Mouse (Mus musculus) megakaryocyte-erythroid progenitor cell, adult 5-6 weeks (primary cell): Measurements from ENCODE around the gene Sorcs1. TPM values are rescaled to one million over a fixed set of nuclear protein-coding genes. Genes with fewer than 3 reads are reported as not detected.

Experiments used
- ATAC-seq: replicated peaks from 2 replicates; pipeline ENCODE4 v1.8.0; 2016; ENCODE audit warnings: mild to moderate bottlenecking, inconsistent platforms; ENCODE audit not compliant: severe bottlenecking, poor library complexity, low FRiP score, low TSS enrichment
- total RNA-seq, 2 experiments: library from RNA; stranded (forward) in 1 of 2; stranded (reverse) in 1 of 2; fragments of 200-1000, 215-1000 nt in 1 of 2; fragments of >200 nt in 1 of 2; fragmentation: Nextera tagmentation in 1 of 2; gene quantifications; 2 replicates each; pipeline ENCODE4 v1.2.3; 2014 to 2017

Sorcs1 gene
- not detected in 2 replicates for total RNA-seq (2014; fragmentation: Nextera tagmentation)
- not detected in 2 replicates for total RNA-seq (2017)

DNA sequence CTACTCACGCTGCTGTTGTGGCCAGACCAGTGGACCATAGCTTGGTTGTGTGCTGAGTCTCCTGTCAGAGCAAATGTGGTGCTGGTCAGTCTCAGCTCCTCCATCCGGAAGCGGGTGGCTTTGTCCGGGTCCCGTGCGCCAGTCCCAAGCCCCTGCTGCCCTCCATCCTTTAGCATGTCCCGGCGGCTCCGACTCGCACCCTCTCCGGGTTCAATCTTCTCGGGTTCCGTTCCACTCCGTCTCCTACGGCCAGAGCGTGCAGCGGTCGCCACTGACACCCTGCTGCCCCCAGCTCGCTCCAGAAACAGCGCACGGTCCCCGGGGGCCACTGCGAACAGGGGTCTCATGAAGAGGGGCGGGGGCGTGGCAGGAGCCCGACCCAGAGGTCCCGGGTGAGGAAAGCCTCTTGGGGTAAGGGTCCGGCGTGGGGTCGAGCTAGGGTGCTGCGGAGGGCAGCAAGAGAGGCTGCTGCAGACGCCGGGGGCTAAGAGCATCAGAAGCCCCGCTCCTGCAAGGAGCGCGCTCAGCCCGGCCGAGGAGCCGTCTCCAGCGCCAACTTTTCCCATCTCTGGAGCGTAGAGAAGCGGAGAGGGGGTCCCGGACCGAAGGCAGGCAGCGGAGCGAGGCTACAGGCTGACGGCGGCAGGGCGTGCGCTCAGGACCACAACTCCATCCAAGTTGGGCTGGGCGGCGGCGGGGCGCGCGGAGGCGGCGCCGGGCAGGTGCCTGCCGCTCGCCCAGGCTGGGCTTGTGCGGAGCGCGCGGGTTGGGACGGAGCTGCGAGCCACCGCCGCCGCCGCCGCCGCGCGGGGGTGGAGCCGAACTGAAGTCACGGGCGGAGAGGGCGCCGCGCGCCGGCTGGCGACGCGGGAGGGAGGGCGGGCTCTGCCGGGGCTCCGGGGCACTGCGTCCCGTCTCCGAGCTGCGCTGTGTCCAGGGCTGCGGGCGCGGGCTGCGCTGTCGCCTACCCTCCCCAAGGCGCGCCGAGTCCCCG, at the start of gene Sorcs1:
TSS of gene Sorcs1 (minus strand) at position 744 of the 994 bp plus-strand sequence.
- no peak for ATAC-seq

GRCm38 (mm10) chr19:50683277-50683676, 4.8 kb upstream of the Sorcs1 start:
- ATAC-seq, result no peak

DNA sequence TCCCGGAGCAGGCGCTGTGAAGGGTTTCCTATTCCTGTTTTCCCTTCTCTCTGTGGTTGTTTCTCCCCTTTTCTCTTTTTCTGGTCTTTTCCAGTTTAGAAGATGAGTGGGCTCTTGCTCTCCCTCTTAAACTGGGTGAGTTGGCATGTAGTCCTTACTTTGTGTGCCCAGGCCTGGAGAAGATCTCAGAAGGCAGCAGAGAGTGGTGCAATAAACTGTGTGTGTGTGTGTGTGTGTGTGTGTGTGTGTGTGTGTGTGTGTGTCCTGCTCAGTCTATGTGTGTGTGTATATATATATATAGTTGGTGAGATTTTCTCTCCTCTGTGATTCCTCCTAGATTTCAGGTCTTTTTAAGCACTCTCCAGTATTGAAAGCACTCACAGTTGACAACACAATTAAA, 500 bp upstream of the Sorcs1 start:
- ATAC-seq, result no peak

DNA sequence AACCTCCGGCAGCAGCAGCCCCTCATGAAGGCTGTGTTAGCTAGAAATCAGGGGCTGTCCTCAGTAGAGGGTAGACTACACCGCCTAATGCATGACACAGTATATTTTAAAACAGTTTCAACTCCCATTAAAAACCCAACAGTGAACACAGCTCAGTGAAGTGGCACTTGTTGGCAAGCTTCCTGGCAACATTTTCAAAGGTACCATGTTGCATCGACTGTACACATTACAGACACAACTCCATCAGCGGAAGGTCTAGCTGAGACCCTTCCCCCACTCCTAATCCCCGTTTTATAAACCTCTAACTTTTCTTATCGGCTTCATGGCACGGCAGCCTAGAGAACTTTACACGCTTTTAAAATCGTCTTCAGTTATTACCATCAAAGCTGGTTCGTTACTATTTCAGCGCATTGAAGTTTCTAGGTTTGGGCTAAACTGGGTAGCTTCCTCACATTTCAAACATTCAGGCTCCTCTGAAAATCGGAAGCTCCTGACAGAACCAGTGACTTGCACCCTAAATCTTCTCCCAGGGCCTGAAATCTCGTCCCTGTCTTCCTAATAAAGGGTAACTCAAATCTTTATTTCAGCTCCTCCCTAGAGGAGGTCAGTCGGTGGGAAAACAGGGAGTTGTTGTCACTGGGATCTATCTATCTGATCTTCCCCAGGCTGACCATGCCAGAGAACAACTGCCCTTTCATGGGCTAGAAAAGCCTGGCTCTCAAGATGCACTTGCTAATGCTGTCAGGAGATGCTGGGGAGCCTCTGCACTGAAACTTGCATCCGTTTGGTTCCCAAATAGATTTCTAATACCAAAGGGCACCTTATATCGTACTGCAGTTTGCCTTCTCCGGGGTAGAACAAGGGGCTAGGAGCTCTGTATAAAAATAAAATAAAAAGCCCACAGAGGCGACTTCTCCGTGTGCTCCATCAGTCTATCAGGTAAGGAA, 1.6 kb downstream of the Sorcs1 start:
- ATAC-seq, result no peak

- no peak for ATAC-seq
Observed at GRCm38 (mm10) chr19:50674921-50675320, 3.5 kb downstream of the Sorcs1 start.

DNA sequence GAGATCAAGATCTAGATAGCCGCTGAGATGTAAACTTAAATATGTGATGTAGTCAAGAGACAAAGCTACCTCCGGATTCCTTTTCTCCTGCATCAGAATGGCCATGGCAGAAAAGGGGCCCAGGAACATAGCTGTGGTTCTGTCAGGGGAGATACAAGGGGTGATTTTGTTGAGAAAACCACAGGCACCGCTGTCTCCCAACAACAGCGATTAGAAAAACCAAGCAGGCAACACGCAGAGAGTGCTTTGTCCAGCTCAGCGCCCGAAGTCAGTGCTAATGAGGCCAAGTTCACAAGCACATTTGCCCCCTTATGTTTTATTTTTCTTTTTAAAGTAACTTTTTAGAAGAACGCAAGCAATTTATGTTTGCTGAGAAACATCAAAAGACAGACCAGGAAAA, 10.9 kb downstream of the Sorcs1 start:
- no peak for ATAC-seq

DNA sequence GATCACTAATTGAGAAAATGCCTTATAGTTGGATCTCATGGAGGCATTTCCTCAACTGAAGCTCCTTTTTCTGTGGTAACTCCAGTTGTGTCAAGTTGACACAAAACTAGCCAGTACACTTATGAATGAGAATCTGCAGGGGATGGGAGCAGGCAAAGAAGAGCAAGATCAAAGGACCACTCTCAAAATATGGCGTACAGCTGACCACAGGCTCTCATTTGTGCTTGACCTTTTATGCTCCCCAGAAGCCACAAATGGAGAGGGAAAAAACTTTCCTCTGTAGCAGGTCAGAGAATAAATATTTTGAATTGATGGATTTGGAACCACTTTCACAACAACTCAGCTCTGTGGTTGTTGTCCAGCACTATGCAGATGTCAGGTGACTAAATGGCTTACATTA, 14.1 kb downstream of the Sorcs1 start:
- no peak for ATAC-seq

DNA sequence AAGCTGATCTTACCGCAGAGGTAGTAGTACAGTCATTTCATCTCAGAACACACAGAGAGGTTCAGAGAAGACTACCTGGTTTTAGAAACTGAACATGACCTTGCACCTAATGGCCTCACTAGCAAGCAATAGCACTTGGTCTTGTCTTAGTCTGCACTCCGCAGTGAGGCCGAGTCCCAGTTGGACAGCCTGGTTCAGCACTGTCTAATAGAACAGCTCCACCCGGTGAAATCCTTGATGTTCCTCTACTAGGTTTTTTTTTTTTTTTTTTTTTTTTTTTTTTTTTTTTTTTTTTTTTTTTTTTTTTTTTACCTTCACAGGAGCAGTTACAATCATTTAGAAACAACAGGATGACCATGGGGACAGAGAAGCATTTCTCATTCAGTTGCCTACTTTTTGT, 19.3 kb downstream of the Sorcs1 start:
- ATAC-seq, result no peak

GRCm38 (mm10) chr19:50652750-50653149, 25.7 kb downstream of the Sorcs1 start:
- no peak for ATAC-seq

- no peak for ATAC-seq
Observed at GRCm38 (mm10) chr19:50643836-50644235, 34.6 kb downstream of the Sorcs1 start.

DNA sequence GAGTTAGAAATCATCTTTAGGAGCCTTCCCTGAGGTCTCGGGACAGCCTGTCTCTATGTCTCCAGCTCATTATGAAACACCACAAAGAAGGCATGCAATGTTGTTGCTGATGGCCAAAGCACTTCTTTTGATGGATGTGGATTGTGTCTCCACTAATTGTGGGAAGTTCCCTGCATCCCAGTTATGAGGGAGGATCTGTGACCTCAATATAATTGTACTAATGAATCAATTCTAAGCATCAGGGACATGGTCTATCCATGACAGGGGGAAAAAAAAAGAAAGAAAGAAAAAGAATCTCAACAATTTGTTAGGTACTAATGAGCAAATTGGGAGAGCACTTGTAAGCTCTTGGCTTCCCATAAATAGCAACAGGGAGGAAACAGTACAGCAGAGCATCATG, 36.3 kb downstream of the Sorcs1 start:
- no peak for ATAC-seq

DNA sequence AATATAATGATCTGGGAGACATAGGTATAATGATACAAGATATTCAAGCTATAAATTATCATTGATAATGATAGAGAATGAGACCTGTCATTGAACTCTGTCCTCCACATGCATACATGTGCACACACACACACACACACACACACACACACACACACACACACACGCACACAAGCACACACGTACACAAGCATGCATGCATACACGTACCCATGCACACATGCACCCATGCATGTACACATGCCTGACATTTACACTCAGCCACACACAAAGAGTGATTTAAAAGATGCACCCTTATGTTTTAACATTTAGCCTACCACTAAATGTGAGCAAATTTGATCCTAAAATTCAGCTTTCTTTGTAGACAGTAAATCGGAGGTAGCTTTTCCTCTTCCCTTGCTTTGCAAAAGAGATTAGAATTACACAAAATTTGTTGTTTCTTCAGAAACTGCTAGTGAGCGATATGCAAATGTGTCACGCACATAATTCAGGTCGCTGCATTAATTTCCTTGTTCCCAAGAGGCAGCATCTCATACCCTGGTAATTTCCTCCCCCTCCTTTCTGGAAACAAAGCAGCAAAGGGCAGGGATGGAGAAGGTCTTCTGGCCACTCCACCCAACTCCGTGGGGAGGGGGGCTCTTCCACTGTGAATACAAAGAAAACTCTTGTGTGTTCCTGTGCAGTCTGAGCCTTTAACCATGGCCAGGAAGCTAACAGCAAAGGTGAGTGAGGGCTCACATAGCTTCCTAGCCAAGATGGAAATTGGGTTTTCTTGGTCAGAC, 38.0 kb downstream of the Sorcs1 start:
- no peak for ATAC-seq

DNA sequence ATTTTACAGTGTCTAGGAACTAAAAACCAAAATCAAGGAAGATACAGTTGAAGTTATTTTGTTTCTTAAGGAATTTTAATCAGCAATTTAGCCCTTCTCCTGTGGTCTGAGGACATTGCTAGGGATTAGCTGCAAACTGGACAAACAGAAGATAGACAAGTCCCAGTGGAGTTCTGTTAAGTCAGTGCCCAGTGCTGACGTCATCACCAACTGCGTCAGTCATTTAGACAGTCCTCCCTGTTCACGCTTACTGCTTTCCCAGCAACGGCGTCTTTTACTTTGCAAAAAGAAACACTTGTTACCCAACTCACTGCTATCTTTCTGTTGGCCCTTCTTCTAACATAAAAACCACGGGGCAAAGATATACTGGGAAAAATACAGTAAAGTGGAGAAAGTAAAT, 40.3 kb downstream of the Sorcs1 start:
- no peak for ATAC-seq

DNA sequence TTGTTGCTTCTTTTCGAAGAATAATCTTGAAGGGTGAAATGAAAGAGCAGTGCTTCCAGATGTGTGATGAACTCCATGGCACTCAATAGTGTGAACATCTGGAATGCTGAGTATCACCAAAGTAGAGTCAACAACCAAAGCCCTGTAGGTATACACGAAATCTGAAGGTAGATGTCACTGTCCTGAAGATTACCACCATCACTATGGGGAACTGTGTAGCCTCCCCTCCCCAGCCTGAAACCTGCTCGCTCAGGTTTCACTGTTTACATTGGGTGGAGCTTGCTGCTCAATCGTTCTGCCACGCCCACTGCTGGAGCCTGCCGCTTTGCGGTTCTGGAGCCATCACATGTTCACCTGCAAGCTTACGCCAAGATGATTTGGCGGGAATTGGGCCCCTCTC, 64.4 kb downstream of the Sorcs1 start:
- no peak for ATAC-seq

DNA sequence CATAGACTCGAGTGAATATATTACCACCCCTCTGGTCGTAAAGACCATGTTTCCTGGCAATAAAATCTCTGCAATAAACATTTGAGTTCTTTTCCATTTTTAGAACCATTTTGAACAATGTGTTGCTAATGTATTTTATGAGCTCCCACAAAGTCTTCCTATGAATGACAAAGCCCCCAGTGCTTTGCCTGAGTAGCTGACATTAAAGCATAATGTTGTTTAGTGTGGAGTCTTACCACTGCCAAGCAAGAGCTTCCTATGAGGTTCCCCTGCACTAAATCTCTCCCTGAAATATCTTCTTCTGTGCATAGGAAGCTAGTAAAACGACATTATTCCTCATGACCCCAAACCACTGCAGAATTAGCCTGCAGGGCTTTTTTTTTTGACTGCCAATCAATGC, 66.8 kb downstream of the Sorcs1 start:
- no peak for ATAC-seq

DNA sequence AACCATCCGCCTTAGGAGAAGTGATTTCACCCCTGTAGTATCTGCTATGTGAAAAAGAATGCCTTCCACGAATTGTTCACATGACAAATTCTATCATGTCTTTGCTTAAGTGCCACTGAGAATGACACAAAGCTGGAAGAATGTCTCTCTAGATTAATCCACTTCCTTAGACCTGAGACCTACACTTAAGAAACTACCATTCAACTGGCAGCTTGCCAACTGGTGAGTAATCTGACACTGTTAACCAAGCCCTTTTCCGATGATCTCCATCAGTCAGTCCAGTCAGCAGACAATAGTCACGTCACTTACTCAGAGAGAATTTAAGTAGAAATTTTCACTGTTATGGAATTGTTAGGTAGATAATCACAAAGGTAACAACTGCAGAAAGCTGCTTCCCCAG, 74.6 kb downstream of the Sorcs1 start:
- no peak for ATAC-seq

DNA sequence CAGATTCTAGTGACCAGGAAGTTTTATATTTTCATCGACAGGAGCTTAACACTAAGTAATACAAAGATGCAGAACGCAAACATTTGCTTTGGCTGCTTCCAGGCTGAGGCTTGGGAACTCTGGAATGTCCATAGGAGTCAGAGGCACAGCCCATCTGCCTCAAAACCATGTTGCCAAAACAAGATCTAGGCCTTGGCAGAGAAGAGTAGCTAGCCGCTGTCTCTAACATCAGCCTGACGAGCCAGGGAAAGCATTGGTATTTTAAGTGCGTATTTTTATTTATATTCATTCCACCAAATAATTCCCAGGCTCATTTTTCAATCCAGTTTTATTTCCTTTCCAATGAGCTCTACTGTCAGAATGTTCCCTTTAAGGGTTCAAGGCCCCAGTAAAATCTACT, 75.1 kb downstream of the Sorcs1 start:
- ATAC-seq, result no peak

DNA sequence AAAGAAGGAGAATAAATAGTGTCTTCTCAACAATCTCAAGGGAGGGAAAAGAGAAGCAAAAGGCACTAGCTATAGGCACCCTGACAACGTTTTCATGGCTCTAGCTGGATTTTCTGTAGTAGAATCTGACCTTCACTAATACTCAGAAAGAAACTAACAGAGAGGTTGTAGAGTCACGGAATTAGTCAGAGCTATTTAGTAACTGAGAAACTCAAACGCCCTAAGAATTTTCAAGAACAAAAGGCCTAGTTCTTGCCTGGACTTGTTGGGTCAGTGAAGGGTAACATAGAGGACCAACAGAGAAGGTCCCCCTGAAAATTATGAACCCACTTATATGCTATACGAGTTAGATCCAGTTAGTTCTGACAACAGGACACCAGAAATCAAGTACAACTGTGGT, 81.1 kb downstream of the Sorcs1 start:
- ATAC-seq, result no peak

DNA sequence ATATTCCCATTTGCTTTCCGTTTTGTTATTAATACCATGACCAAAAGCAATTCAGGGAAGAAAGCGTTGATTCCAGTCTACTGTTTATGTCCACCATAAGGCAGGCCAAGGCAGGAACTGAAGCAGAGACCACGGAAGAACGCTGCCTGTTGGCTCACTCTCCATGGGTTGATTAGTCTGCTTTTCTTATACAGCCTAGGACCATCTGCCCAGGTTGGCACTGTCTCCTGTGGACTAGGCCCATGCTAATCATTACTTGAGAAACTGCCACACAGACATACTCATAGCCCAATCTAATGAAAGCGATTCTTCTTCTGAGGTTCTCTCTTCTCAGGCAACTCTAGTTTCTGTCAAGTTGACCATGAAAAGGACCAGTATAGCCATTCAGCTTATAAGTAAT, 92.3 kb downstream of the Sorcs1 start:
- ATAC-seq, result no peak
